Mouse (Mus musculus): ENCODE results near the gene Cryba2. TPM values are rescaled to one million over a fixed set of nuclear protein-coding genes. Genes with fewer than 3 reads are reported as not detected.

Gene Cryba2
- polyA plus RNA-seq, 1 experiment from 2014 or later: 1.6 TPM

DNA sequence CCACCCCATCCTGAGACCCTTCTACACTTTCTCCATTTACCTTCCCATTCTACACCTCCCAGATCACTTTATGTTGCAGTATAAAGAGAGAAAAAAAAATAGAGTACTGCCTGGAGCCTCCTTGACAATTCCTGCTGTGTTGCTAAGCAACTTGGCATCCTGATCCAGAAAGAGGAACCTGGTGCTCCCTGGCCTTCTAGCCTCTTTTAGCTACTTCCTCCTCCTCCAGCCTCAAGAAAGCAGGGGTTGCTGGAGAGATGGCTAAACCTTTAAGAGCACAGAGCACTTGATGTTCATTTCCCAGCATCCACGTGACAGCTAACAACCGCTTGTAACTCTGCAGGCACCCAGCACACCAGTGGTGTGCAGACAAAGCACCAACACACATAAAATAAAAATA lies 20.7 kb downstream of the Cryba2 start:
- Histone ChIP-seq H3K27ac (ENCODE audit: low read depth, low read length) (no peak overlapping the region), H3K4me3 (ENCODE audit: low read depth, low read length) (no peak overlapping the region), H3K4me2 (replicated peaks; ENCODE audit: low read depth, low read length) (no peak overlapping the region), H3K9me3 (ENCODE audit: control insufficient read depth, low read length) (no peaks in the 10 kb centered on the region), H3K27me3 (ENCODE audit: control insufficient read depth, insufficient read depth, low read length) (no peaks in the 10 kb centered on the region; the same call in 1 of the 2 replicates), H3K36me3 (ENCODE audit: control insufficient read depth, insufficient read depth, low read length) (no peaks in the 10 kb centered on the region), H3K9ac (ENCODE audit: low read depth, low read length) (no peak overlapping the region), H3K4me1 (replicated peaks; ENCODE audit: control insufficient read depth, insufficient read depth, low read length) (no peaks in the 10 kb centered on the region)
- WGBS: 70% methylated on average over 2 of the region's 2 CpGs
- no peak for DNase-seq (ENCODE audit: low spot score)
- no peak for ATAC-seq (ENCODE audit: low FRiP score)

GRCm38 (mm10) chr1:74861783-74862182 lies 31.2 kb downstream of the Cryba2 start:
- no peak overlapping the region for H3K4me3 ChIP-seq (ENCODE audit: low read depth, low read length)
- H3K9me3 ChIP-seq (ENCODE audit: control insufficient read depth, low read length): no peaks in the 10 kb centered on the region
- peaks cover 14% of the 10 kb centered on the region for H3K27me3 ChIP-seq (ENCODE audit: control insufficient read depth, insufficient read depth, low read length)
- no peaks in the 10 kb centered on the region for H3K36me3 ChIP-seq (ENCODE audit: control insufficient read depth, insufficient read depth, low read length)
- no peak overlapping the region for H3K4me2 ChIP-seq (replicated peaks; ENCODE audit: low read depth, low read length)
- DNase-seq (ENCODE audit: low spot score) (no peak), ATAC-seq (ENCODE audit: low FRiP score) (no peak)
- H3K27ac ChIP-seq (ENCODE audit: low read depth, low read length): no peak overlapping the region
- H3K9ac ChIP-seq (ENCODE audit: low read depth, low read length): no peak overlapping the region
- peaks cover 5% of the 10 kb centered on the region; the same call in 1 of the 2 replicates for H3K4me1 ChIP-seq (replicated peaks; ENCODE audit: control insufficient read depth, insufficient read depth, low read length)

GRCm38 (mm10) chr1:74859223-74859984 lies 33.5 kb downstream of the Cryba2 start:
- DNase-seq (ENCODE audit: low spot score) (no peak), ATAC-seq (ENCODE audit: low FRiP score) (no peak)
- no peaks in the 10 kb centered on the region for H3K36me3 ChIP-seq (ENCODE audit: control insufficient read depth, insufficient read depth, low read length)
- WGBS: 49% methylated on average over 6 of the region's 6 CpGs
- H3K27ac ChIP-seq (ENCODE audit: low read depth, low read length): no peak overlapping the region
- H3K27me3 ChIP-seq (ENCODE audit: control insufficient read depth, insufficient read depth, low read length): peaks cover 21% of the 10 kb centered on the region
- no peak overlapping the region for H3K4me3 ChIP-seq (ENCODE audit: low read depth, low read length)
- no peaks in the 10 kb centered on the region for H3K9me3 ChIP-seq (ENCODE audit: control insufficient read depth, low read length)
- peaks cover 6% of the 10 kb centered on the region for H3K4me1 ChIP-seq (replicated peaks; ENCODE audit: control insufficient read depth, insufficient read depth, low read length)
- H3K9ac ChIP-seq (ENCODE audit: low read depth, low read length): no peak overlapping the region
- H3K4me2 ChIP-seq (replicated peaks; ENCODE audit: low read depth, low read length): no peak overlapping the region

- Histone ChIP-seq H3K4me3 (ENCODE audit: low read depth, low read length) (peak overlapping the region; percentile 63), H3K27ac (ENCODE audit: low read depth, low read length) (no peak overlapping the region), H3K4me1 (replicated peaks; ENCODE audit: control insufficient read depth, insufficient read depth, low read length) (peaks cover 10% of the 10 kb centered on the region), H3K27me3 (ENCODE audit: control insufficient read depth, insufficient read depth, low read length) (peaks cover 21% of the 10 kb centered on the region), H3K4me2 (replicated peaks; ENCODE audit: low read depth, low read length) (peak overlapping the region; percentile 67), H3K9me3 (ENCODE audit: control insufficient read depth, low read length) (no peaks in the 10 kb centered on the region), H3K36me3 (ENCODE audit: control insufficient read depth, insufficient read depth, low read length) (no peaks in the 10 kb centered on the region), H3K9ac (ENCODE audit: low read depth, low read length) (peak overlapping the region; percentile 27; the same call in 1 of the 2 replicates)
- no peak for DNase-seq (ENCODE audit: low spot score)
- WGBS: 6% methylated on average over 16 of the region's 16 CpGs
- ATAC-seq (ENCODE audit: low FRiP score): no peak
Measured at GRCm38 (mm10) chr1:74858805-74859204, 34.1 kb downstream of the Cryba2 start.

GRCm38 (mm10) chr1:74858171-74858719 lies 34.7 kb downstream of the Cryba2 start:
- Histone ChIP-seq H3K4me3 (ENCODE audit: low read depth, low read length) (peak overlapping the region; percentile 63), H3K4me2 (replicated peaks; ENCODE audit: low read depth, low read length) (peak overlapping the region; percentile 67), H3K9me3 (ENCODE audit: control insufficient read depth, low read length) (no peaks in the 10 kb centered on the region), H3K27ac (ENCODE audit: low read depth, low read length) (peak overlapping the region; percentile 47; the same call in 1 of the 2 replicates), H3K4me1 (replicated peaks; ENCODE audit: control insufficient read depth, insufficient read depth, low read length) (peaks cover 12% of the 10 kb centered on the region), H3K36me3 (ENCODE audit: control insufficient read depth, insufficient read depth, low read length) (no peaks in the 10 kb centered on the region), H3K9ac (ENCODE audit: low read depth, low read length) (peak overlapping the region; percentile 42; the same call in 1 of the 2 replicates), H3K27me3 (ENCODE audit: control insufficient read depth, insufficient read depth, low read length) (peaks cover 23% of the 10 kb centered on the region)
- DNase-seq (ENCODE audit: low spot score) (peak; percentile 86), ATAC-seq (ENCODE audit: low FRiP score) (peak; percentile 49)
- 0% methylated on average over 29 of the region's 29 CpGs for WGBS

DNA sequence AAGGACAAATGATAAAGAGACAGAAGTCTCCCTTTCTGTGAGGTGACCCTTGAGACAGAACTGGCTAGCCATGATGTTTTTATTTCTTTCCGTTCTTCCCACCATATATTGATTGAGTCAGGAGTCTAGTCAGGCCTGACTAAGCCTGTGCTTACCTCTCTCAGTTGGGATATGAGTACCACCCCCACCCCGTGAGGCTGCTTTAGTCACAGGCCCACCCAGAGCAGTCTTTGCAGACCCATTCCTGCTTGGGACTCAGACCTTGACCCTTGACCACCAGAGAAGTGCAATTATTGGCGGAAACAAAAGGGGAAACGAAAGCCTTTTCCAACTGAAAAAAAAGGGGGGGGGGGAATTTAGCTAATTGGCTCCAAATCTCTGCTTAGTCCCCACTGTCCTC lies 35.3 kb downstream of the Cryba2 start:
- Histone ChIP-seq H3K36me3 (ENCODE audit: control insufficient read depth, insufficient read depth, low read length) (no peaks in the 10 kb centered on the region), H3K27ac (ENCODE audit: low read depth, low read length) (0 out of 2 replicates have a peak overlapping the region, but pooled peaks have one; percentile 47), H3K4me2 (replicated peaks; ENCODE audit: low read depth, low read length) (peak overlapping the region; percentile 67), H3K9ac (ENCODE audit: low read depth, low read length) (peak overlapping the region; percentile 42; the same call in 1 of the 2 replicates), H3K27me3 (ENCODE audit: control insufficient read depth, insufficient read depth, low read length) (peaks cover 23% of the 10 kb centered on the region), H3K4me1 (replicated peaks; ENCODE audit: control insufficient read depth, insufficient read depth, low read length) (peaks cover 12% of the 10 kb centered on the region), H3K9me3 (ENCODE audit: control insufficient read depth, low read length) (no peaks in the 10 kb centered on the region), H3K4me3 (ENCODE audit: low read depth, low read length) (peak overlapping the region; percentile 63)
- WGBS: 1% methylated on average over 4 of the region's 4 CpGs
- ATAC-seq (ENCODE audit: low FRiP score) (no peak), DNase-seq (ENCODE audit: low spot score) (peak; percentile 36)

GRCm38 (mm10) chr1:74857201-74857600 lies 35.7 kb downstream of the Cryba2 start:
- WGBS: 3% methylated on average over 20 of the region's 20 CpGs
- DNase-seq (ENCODE audit: low spot score) (no peak), ATAC-seq (ENCODE audit: low FRiP score) (no peak)
- no peak overlapping the region for H3K27ac ChIP-seq (ENCODE audit: low read depth, low read length)
- peak overlapping the region; percentile 63 for H3K4me3 ChIP-seq (ENCODE audit: low read depth, low read length)
- H3K9ac ChIP-seq (ENCODE audit: low read depth, low read length): peak overlapping the region; percentile 32; the same call in 1 of the 2 replicates
- peaks cover 23% of the 10 kb centered on the region for H3K27me3 ChIP-seq (ENCODE audit: control insufficient read depth, insufficient read depth, low read length)
- H3K4me2 ChIP-seq (replicated peaks; ENCODE audit: low read depth, low read length): peak overlapping the region; percentile 67
- H3K9me3 ChIP-seq (ENCODE audit: control insufficient read depth, low read length): no peaks in the 10 kb centered on the region
- peaks cover 12% of the 10 kb centered on the region for H3K4me1 ChIP-seq (replicated peaks; ENCODE audit: control insufficient read depth, insufficient read depth, low read length)
- H3K36me3 ChIP-seq (ENCODE audit: control insufficient read depth, insufficient read depth, low read length): no peaks in the 10 kb centered on the region

DNA sequence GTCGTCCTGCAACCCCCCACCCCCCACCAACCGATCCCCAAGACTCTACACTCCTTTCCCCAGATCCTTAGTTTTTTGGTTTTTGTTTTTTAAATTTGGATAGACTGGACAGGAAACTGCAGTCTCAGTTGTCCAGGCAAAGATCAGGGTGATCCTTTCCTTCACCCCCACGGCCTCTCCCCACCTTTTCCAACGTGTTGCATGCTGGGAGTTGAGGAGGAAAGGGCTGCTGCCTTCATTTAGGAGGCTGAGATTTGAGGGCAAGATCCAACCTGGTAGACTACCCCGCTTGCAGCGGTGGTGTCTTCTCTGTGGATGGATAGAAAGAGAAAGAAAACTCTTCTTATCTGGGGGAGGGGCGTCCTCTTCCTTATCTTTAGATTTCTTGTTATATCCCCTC lies 36.2 kb downstream of the Cryba2 start:
- Histone ChIP-seq H3K4me2 (replicated peaks; ENCODE audit: low read depth, low read length) (peak overlapping the region; percentile 67), H3K9ac (ENCODE audit: low read depth, low read length) (peak overlapping the region; percentile 71), H3K27ac (ENCODE audit: low read depth, low read length) (no peak overlapping the region), H3K4me1 (replicated peaks; ENCODE audit: control insufficient read depth, insufficient read depth, low read length) (peaks cover 14% of the 10 kb centered on the region), H3K36me3 (ENCODE audit: control insufficient read depth, insufficient read depth, low read length) (no peaks in the 10 kb centered on the region), H3K27me3 (ENCODE audit: control insufficient read depth, insufficient read depth, low read length) (peaks cover 23% of the 10 kb centered on the region), H3K4me3 (ENCODE audit: low read depth, low read length) (peak overlapping the region; percentile 63), H3K9me3 (ENCODE audit: control insufficient read depth, low read length) (no peaks in the 10 kb centered on the region)
- WGBS: 1% methylated on average over 7 of the region's 7 CpGs
- ATAC-seq (ENCODE audit: low FRiP score) (no peak), DNase-seq (ENCODE audit: low spot score) (peak; percentile 39)

DNA sequence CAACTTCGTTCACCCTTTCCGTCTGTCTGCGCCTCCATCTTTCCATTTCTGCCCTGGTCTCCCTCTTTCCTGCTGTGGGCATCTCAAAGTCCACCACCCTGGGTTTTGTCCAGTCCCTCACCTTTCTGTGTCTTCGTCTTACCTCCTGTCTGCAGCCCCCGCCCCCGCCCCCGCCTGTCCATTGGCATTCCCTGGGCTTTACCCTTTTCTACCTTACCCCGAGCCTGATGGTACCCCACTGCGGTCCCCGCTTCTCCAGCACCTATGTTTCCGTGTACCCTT lies 36.6 kb downstream of the Cryba2 start:
- ATAC-seq (ENCODE audit: low FRiP score): no peak
- Histone ChIP-seq H3K4me1 (replicated peaks; ENCODE audit: control insufficient read depth, insufficient read depth, low read length) (peaks cover 16% of the 10 kb centered on the region), H3K27me3 (ENCODE audit: control insufficient read depth, insufficient read depth, low read length) (peaks cover 23% of the 10 kb centered on the region), H3K9ac (ENCODE audit: low read depth, low read length) (peak overlapping the region; percentile 71), H3K9me3 (ENCODE audit: control insufficient read depth, low read length) (no peaks in the 10 kb centered on the region), H3K27ac (ENCODE audit: low read depth, low read length) (no peak overlapping the region), H3K4me2 (replicated peaks; ENCODE audit: low read depth, low read length) (peak overlapping the region; percentile 67), H3K4me3 (ENCODE audit: low read depth, low read length) (peak overlapping the region; percentile 63), H3K36me3 (ENCODE audit: control insufficient read depth, insufficient read depth, low read length) (no peaks in the 10 kb centered on the region)
- DNase-seq (ENCODE audit: low spot score): no peak
- WGBS: 1% methylated on average over 11 of the region's 11 CpGs
